Mouse (Mus musculus) intestine, embryonic 16.5 days (tissue): ENCODE measurements around the gene Scnn1b. TPM values are rescaled to one million over a fixed set of nuclear protein-coding genes. Genes with fewer than 3 reads are reported as not detected.

ENCODE experiments used
- ATAC-seq: fragments of 200-750 bp; cut with Nextera tagmentation; 2 replicates; pipeline ENCODE4 v1.8.0; 2017; ENCODE audit warnings: moderate TSS enrichment, moderate library complexity
- H3K27ac ChIP-seq: fragments of 300-500 bp; sonication (generic); 2 replicates; pipeline ENCODE4 v1.5.1; 2014; ENCODE audit warnings: mild to moderate bottlenecking, low read length
- H3K27me3 ChIP-seq: fragments of 300-500 bp; sonication (generic); replicated peaks from 2 replicates; pipeline ENCODE4 v1.6.1; 2014; ENCODE audit warnings: low read length, control low read depth, mixed read lengths; ENCODE audit not compliant: control insufficient read depth, insufficient read depth
- H3K36me3 ChIP-seq: fragments of 300-500 bp; sonication (generic); 2 replicates; pipeline ENCODE4 v1.6.1; 2014; ENCODE audit warnings: low read length, control low read depth; ENCODE audit not compliant: control insufficient read depth, insufficient read depth
- H3K4me1 ChIP-seq: fragments of 300-500 bp; sonication (generic); 2 replicates; pipeline ENCODE4 v1.6.1; 2014; ENCODE audit warnings: low read length, control low read depth, mixed read lengths; ENCODE audit not compliant: control insufficient read depth, insufficient read depth
- H3K4me2 ChIP-seq: fragments of 300-500 bp; sonication (generic); 2 replicates; pipeline ENCODE4 v1.6.1; 2014; ENCODE audit warnings: low read depth, low read length, control low read depth
- H3K4me3 ChIP-seq: fragments of 300-500 bp; sonication (generic); 2 replicates; pipeline ENCODE4 v1.5.1; 2014; ENCODE audit warnings: mild to moderate bottlenecking, low read length
- H3K9ac ChIP-seq: fragments of 300-500 bp; sonication (generic); 2 replicates; pipeline ENCODE4 v1.6.1; 2014; ENCODE audit warnings: low read depth, low read length
- H3K9me3 ChIP-seq: fragments of 300-500 bp; sonication (generic); 2 replicates; pipeline ENCODE4 v1.6.1; 2016; ENCODE audit warnings: low read length, control low read depth; ENCODE audit not compliant: control insufficient read depth
- WGBS: fragments of 180-500 bp; shearing (Covaris S2); extraction: QIAGEN DNeasy Blood & Tissue Kit; methylation state at CpG from one replicate; pipeline ENCODE4 v1.1.7; 2014; 5-methylcytosine and 5-hydroxymethylcytosine counted together
- polyA plus RNA-seq: library from polyadenylated mRNA; unstranded; fragments of >200 nt; fragmentation: Nextera tagmentation; extraction: Ambion mirVana; gene quantifications from 2 replicates; pipeline ENCODE4 v1.2.1, GENCODE M21; 2015

The Scnn1b gene
- polyA plus RNA-seq, 1 experiment from 2014 or later, result 0.20 TPM

DNA sequence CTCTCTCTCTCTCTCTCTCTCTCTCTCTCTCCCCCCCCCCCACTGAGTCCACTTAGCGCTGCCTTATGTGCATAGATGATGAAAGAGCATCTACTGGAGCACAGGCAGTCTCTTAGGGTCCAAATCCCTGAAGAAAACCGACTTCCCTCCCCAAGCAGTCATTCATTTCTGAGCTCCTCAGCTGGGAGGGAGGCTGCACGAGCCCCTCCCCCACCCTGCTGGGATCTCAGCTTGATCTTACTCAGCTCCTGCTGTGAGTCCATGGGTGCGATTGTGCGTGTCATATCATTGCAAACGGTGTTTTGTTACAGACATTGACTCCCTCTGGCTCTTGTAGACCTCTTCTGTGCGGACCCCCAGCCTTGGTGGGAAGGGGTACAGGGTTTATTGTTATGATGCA, 35.1 kb downstream of the Scnn1b start:
- Histone ChIP-seq H3K4me1 (peaks cover 7% of the 10 kb centered on the region; the same call in 1 of the 2 replicates), H3K9ac (no peak overlapping the region), H3K27ac (no peak overlapping the region), H3K36me3 (no peaks in the 10 kb centered on the region), H3K4me2 (0 out of 2 replicates have a peak overlapping the region, but pooled peaks have one; percentile 2), H3K4me3 (no peak overlapping the region), H3K9me3 (no peaks in the 10 kb centered on the region), H3K27me3 (no peaks in the 10 kb centered on the region)
- no peak for ATAC-seq
- WGBS, result 16% methylated on average over 7 of the region's 7 CpGs

GRCm38 (mm10) chr7:121902757-121903411, 38.0 kb downstream of the Scnn1b start:
- H3K27me3 ChIP-seq, result no peaks in the 10 kb centered on the region
- no peak overlapping the region for H3K9ac ChIP-seq
- no peak overlapping the region for H3K4me3 ChIP-seq
- H3K27ac ChIP-seq, result 0 out of 2 replicates have a peak overlapping the region, but pooled peaks have one; percentile 26
- H3K36me3 ChIP-seq, result no peaks in the 10 kb centered on the region
- peak; percentile 81 for ATAC-seq
- 39% methylated on average over 8 of the region's 8 CpGs for WGBS
- peaks cover 7% of the 10 kb centered on the region; the same call in 1 of the 2 replicates for H3K4me1 ChIP-seq
- no peak overlapping the region for H3K4me2 ChIP-seq
- no peaks in the 10 kb centered on the region for H3K9me3 ChIP-seq

- Histone ChIP-seq H3K4me2 (no peak overlapping the region), H3K27ac (no peak overlapping the region), H3K27me3 (no peaks in the 10 kb centered on the region), H3K4me3 (no peak overlapping the region), H3K9ac (no peak overlapping the region), H3K36me3 (no peaks in the 10 kb centered on the region), H3K9me3 (no peaks in the 10 kb centered on the region), H3K4me1 (peaks cover 7% of the 10 kb centered on the region; the same call in 1 of the 2 replicates)
- 57% methylated on average over 4 of the region's 4 CpGs for WGBS
- no peak for ATAC-seq
These were observed 42.0 kb downstream of the Scnn1b start for GRCm38 (mm10) chr7:121906879-121907278.

- no peak overlapping the region for H3K9ac ChIP-seq
- H3K4me1 ChIP-seq, result no peaks in the 10 kb centered on the region
- H3K27me3 ChIP-seq, result no peaks in the 10 kb centered on the region
- no peak for ATAC-seq
- H3K9me3 ChIP-seq, result no peaks in the 10 kb centered on the region
- 68% methylated on average over 8 of the region's 8 CpGs for WGBS
- H3K4me2 ChIP-seq, result no peak overlapping the region
- no peak overlapping the region for H3K27ac ChIP-seq
- no peaks in the 10 kb centered on the region for H3K36me3 ChIP-seq
- H3K4me3 ChIP-seq, result no peak overlapping the region
These were observed 47.4 kb downstream of the Scnn1b start for GRCm38 (mm10) chr7:121912250-121912649.

DNA sequence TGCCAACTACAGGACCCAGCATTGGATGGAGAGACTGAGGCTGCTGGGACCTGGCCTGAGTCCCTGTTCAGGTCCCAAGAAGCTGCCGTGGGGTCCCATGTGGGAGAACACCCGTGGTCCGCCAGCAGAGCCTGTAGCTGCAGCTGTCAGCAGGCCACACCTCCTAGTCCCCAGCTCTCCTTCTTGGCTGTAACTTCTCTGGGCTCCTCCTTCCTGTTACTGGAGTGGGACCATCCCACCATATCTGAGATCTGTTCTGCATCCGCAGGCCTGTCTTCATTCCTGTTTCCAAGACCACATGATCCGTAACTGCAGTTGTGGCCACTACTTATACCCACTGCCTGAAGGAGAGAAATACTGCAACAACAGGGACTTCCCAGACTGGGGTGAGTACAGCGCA, 49.1 kb downstream of the Scnn1b start:
- no peak overlapping the region for H3K9ac ChIP-seq
- no peaks in the 10 kb centered on the region for H3K27me3 ChIP-seq
- peak; percentile 63; the same call in 1 of the 2 replicates for ATAC-seq
- H3K36me3 ChIP-seq, result no peaks in the 10 kb centered on the region
- H3K9me3 ChIP-seq, result no peaks in the 10 kb centered on the region
- H3K27ac ChIP-seq, result no peak overlapping the region
- H3K4me3 ChIP-seq, result no peak overlapping the region
- no peak overlapping the region for H3K4me2 ChIP-seq
- H3K4me1 ChIP-seq, result no peaks in the 10 kb centered on the region
- 40% methylated on average over 6 of the region's 6 CpGs for WGBS

GRCm38 (mm10) chr7:121924361-121924760, 59.5 kb downstream of the Scnn1b start:
- Histone ChIP-seq H3K4me3 (no peak overlapping the region), H3K4me1 (no peaks in the 10 kb centered on the region), H3K9ac (no peak overlapping the region), H3K27me3 (no peaks in the 10 kb centered on the region), H3K9me3 (no peaks in the 10 kb centered on the region), H3K27ac (no peak overlapping the region), H3K36me3 (peaks cover 4% of the 10 kb centered on the region; the same call in 1 of the 2 replicates), H3K4me2 (no peak overlapping the region)
- ATAC-seq, result no peak
- WGBS, result 96% methylated on average over 7 of the region's 7 CpGs

GRCm38 (mm10) chr7:121927882-121928281, 63.0 kb downstream of the Scnn1b start:
- Histone ChIP-seq H3K4me3 (no peak overlapping the region), H3K9ac (no peak overlapping the region), H3K9me3 (no peaks in the 10 kb centered on the region), H3K27ac (no peak overlapping the region), H3K4me1 (no peaks in the 10 kb centered on the region), H3K27me3 (no peaks in the 10 kb centered on the region), H3K36me3 (peaks cover 4% of the 10 kb centered on the region; the same call in 1 of the 2 replicates), H3K4me2 (no peak overlapping the region)
- ATAC-seq, result no peak
- 87% methylated on average over 2 of the region's 2 CpGs for WGBS

DNA sequence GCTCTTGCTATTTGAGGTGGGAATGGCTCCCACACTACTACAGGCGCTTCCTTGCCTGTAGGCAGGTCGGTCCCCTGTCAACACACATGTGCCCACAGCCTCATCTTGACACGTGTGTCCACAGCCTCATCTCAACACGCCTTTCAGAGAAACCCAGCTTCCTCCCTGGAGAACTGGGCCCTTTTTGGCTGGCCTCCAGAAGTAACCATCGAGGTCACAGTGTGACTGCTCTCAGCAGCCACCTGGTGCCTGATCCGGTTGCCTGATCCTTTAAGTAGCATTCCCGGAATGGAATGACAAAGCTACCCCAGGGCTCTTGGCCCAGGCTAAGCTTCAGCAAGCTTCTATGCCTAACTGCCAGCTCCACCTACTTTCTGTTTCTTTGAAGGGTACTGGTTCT, 66.4 kb downstream of the Scnn1b start:
- no peak for ATAC-seq
- no peaks in the 10 kb centered on the region for H3K9me3 ChIP-seq
- peaks cover 4% of the 10 kb centered on the region; the same call in 1 of the 2 replicates for H3K36me3 ChIP-seq
- no peaks in the 10 kb centered on the region for H3K27me3 ChIP-seq
- no peak overlapping the region for H3K4me2 ChIP-seq
- WGBS, result 55% methylated on average over 7 of the region's 7 CpGs
- no peak overlapping the region for H3K27ac ChIP-seq
- peaks cover 9% of the 10 kb centered on the region for H3K4me1 ChIP-seq
- no peak overlapping the region for H3K9ac ChIP-seq
- H3K4me3 ChIP-seq, result no peak overlapping the region

GRCm38 (mm10) chr7:121933675-121934074, 68.8 kb downstream of the Scnn1b start:
- no peaks in the 10 kb centered on the region for H3K27me3 ChIP-seq
- no peak overlapping the region for H3K4me2 ChIP-seq
- 0 out of 2 replicates have a peak, but pooled peaks cover under 1% of the 10 kb centered on the region for H3K36me3 ChIP-seq
- no peak overlapping the region for H3K9ac ChIP-seq
- no peaks in the 10 kb centered on the region for H3K9me3 ChIP-seq
- no peak overlapping the region for H3K4me3 ChIP-seq
- 76% methylated on average over 6 of the region's 6 CpGs for WGBS
- peaks cover 13% of the 10 kb centered on the region for H3K4me1 ChIP-seq
- no peak for ATAC-seq
- H3K27ac ChIP-seq, result no peak overlapping the region

- WGBS, result 89% methylated on average over 2 of the region's 2 CpGs
These were observed 69.5 kb downstream of the Scnn1b start for GRCm38 (mm10) chr7:121934346-121934745.

More at GRCm38 (mm10) chr7:121934346-121934745, 69.5 kb downstream of the Scnn1b start:
- H3K27me3 ChIP-seq, result no peaks in the 10 kb centered on the region
- no peak for ATAC-seq
- H3K9ac ChIP-seq, result no peak overlapping the region
- no peak overlapping the region for H3K4me3 ChIP-seq
- no peak overlapping the region for H3K27ac ChIP-seq
- H3K4me1 ChIP-seq, result peaks cover 13% of the 10 kb centered on the region
- H3K4me2 ChIP-seq, result no peak overlapping the region
- H3K36me3 ChIP-seq, result no peaks in the 10 kb centered on the region
- H3K9me3 ChIP-seq, result no peaks in the 10 kb centered on the region
